Mouse (Mus musculus) lung, embryonic 15.5 days (tissue): ENCODE data around the gene Rnf181. TPM values are rescaled to one million over a fixed set of nuclear protein-coding genes. Genes with fewer than 3 reads are reported as not detected.
A peak's percentile ranks its signal among the peaks of the same experiment; 100 is the strongest.

Experiments used
- ATAC-seq: fragments of 200-750 bp; cut with Nextera tagmentation; 2 replicates; pipeline ENCODE4 v1.8.0; 2017; ENCODE audit warnings: moderate number of reproducible peaks, borderline replicate concordance; ENCODE audit not compliant: low FRiP score, low TSS enrichment; ENCODE audit errors: extremely low read depth
- H3K27ac ChIP-seq: fragments of 300-500 bp; sonication (generic); 2 replicates; pipeline ENCODE4 v1.5.1; 2015; ENCODE audit warnings: moderate library complexity, mild to moderate bottlenecking, inconsistent platforms
- H3K27me3 ChIP-seq: fragments of 300-500 bp; sonication (generic); 2 replicates; pipeline ENCODE4 v1.6.1; 2015; ENCODE audit warnings: inconsistent platforms
- H3K36me3 ChIP-seq: fragments of 300-500 bp; sonication (generic); 2 replicates; pipeline ENCODE4 v1.6.1; 2015; ENCODE audit warnings: inconsistent platforms
- H3K4me1 ChIP-seq: fragments of 300-500 bp; sonication (generic); 2 replicates; pipeline ENCODE4 v1.6.1; 2015; ENCODE audit warnings: inconsistent platforms
- H3K4me2 ChIP-seq: fragments of 300-500 bp; sonication (generic); 2 replicates; pipeline ENCODE4 v1.6.1; 2015; ENCODE audit warnings: inconsistent platforms, mild to moderate bottlenecking, moderate library complexity
- H3K4me3 ChIP-seq: fragments of 300-500 bp; sonication (generic); 2 replicates; pipeline ENCODE4 v1.5.1; 2015; ENCODE audit warnings: mild to moderate bottlenecking, inconsistent platforms
- H3K9ac ChIP-seq: fragments of 300-500 bp; sonication (generic); 2 replicates; pipeline ENCODE4 v1.6.1; 2015; ENCODE audit warnings: inconsistent platforms
- H3K9me3 ChIP-seq: fragments of 300-500 bp; sonication (generic); 2 replicates; pipeline ENCODE4 v1.6.1; 2016; ENCODE audit warnings: inconsistent platforms
- WGBS: fragments of 180-500 bp; shearing (Covaris S2); methylation state at CpG from one replicate; pipeline ENCODE4 v1.1.7; 2015; 5-methylcytosine and 5-hydroxymethylcytosine counted together
- polyA plus RNA-seq: library from polyadenylated mRNA; unstranded; fragments of >200 nt; fragmentation: Nextera tagmentation; extraction: Ambion mirVana; gene quantifications from 2 replicates; pipeline ENCODE4 v1.2.1, GENCODE M21; 2015

The Rnf181 gene
- polyA plus RNA-seq = 130 and 137 TPM in 2 replicates

- H3K27me3 ChIP-seq = no peaks in the 10 kb centered on the region
- no peak within 1 kb of the TSS for H3K4me3 ChIP-seq
- no peak within 1 kb of the TSS for H3K9ac ChIP-seq
- no peak within 1 kb of the TSS for H3K4me2 ChIP-seq
- H3K4me1 ChIP-seq = peaks cover 25% of the 10 kb centered on the region
- no peaks in the 10 kb centered on the region for H3K9me3 ChIP-seq
- no peaks in the 10 kb centered on the region for H3K36me3 ChIP-seq
- whole genome bisulfite sequencing = 66% methylated on average over 4 of the region's 4 CpGs
- H3K27ac ChIP-seq = no peak within 1 kb of the TSS
- no peak for ATAC-seq
Observed at GRCm38 (mm10) chr6:72366844-72367443, at the start of gene Rnf181. Gene Rnf181, minus strand, starts transcription at chr6:72366956.

DNA sequence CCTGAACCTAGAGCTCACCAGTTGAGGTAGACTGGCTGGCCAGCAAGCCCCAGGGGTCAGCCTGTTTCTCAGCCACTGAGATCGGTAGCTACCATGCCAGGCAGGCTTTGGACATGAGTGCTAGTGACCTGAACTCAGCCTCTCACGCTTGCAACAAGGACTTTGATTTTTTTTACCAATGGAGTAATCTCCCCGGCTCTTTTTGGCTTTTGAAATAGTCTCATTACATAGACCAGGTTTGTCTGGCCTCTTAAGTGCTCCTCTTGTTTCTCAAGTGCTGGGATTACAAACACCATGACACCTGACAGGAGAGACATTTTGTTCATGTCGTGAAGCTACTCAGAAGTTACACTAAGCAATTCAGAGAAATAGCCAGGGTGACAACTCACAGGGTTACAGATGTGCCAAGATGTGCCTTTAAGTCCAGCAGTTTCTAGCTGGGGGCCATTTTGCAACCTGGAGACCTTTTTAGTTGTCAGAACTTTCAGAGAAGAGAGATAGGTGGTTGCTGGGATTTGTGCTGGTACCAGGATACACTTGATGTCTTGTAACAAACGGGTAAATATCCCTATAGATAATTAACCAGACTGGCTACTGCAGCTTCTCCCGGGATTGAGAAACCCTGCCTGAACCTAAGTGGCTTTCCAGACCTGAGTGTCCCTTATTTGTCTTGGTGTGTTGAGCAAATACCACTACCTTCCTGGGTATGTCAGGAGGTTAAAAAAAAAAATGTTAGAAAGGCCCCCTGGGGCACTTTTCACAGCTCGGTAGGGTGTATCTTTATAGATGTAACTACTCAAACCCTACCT is 49.4 kb upstream of the Rnf181 start:
- H3K4me3 ChIP-seq = no peak overlapping the region
- no peak overlapping the region for H3K27ac ChIP-seq
- no peak overlapping the region for H3K9ac ChIP-seq
- no peaks in the 10 kb centered on the region for H3K9me3 ChIP-seq
- 57% methylated on average over 7 of the region's 7 CpGs for WGBS
- no peak for ATAC-seq
- peaks cover 23% of the 10 kb centered on the region for H3K36me3 ChIP-seq
- H3K4me1 ChIP-seq = peaks cover 24% of the 10 kb centered on the region
- no peaks in the 10 kb centered on the region for H3K27me3 ChIP-seq
- peak overlapping the region; percentile 5; the same call in 1 of the 2 replicates for H3K4me2 ChIP-seq

DNA sequence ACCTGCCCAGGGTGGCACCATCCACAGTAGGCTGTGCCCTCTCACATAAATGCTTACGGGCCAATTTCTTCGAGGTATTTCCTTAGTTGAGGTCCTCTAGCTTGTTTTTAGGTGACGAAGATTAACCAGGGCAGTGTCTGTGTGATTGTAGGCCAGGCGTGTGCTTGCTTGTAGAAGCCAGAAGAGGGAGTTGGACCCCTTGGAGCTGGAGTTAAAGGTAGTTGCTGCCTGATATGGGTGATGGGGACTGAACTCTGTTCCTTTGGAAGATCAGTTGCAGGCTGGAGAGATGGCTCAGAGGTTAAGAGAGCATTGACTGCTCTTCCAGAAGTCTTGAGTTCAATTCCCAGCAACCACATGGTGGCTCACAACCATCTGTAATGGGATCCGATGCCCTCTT is 48.4 kb upstream of the Rnf181 start:
- Histone ChIP-seq H3K36me3 (peaks cover 19% of the 10 kb centered on the region), H3K4me3 (peak overlapping the region; percentile 77), H3K9me3 (no peaks in the 10 kb centered on the region), H3K4me1 (peaks cover 24% of the 10 kb centered on the region), H3K9ac (peak overlapping the region; percentile 84; the same call in 1 of the 2 replicates), H3K27me3 (no peaks in the 10 kb centered on the region), H3K4me2 (peak overlapping the region; percentile 56), H3K27ac (no peak overlapping the region)
- 78% methylated on average over 5 of the region's 5 CpGs for WGBS
- ATAC-seq = no peak

DNA sequence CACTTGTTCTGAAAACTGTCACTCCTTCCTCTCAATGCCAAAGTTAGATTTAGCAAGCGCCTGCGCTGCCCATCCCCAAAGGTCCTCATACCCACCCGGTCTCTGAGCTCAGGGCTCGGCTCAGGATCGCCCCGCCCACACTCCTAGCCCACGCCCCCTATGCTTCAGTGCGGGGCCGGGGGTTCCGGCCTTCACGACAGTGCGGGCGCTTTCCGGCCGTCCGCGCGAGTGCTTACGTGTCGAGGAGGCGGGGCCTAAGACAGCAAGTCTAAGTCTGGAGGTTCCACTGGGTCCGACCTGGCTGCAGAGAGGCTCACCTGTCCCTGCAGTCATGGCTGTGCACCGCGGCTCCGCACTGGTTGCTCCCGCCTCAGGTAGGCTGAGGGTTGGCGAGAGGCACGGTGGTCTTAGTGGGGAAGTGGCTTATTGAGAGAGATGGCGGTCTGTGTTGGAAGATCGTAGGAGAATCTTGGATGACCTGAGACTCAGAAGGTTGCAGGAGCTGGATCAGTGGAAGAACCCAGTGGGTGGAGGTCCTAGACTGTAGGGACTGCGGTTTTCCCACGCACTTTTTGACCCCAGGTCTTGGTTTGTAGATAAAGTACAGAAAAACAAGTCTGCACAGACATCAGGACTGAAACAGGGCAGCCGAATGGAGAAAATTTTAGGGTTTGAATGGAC is 47.5 kb upstream of the Rnf181 start, which contains the start of gene Ggcx:
TSS of gene Ggcx (plus strand) at position 233 of the 681 bp plus-strand sequence.
- H3K27ac ChIP-seq = peak within 1 kb of the TSS; percentile 56
- H3K9me3 ChIP-seq = no peaks in the 10 kb centered on the region
- peaks cover 24% of the 10 kb centered on the region for H3K4me1 ChIP-seq
- peak within 1 kb of the TSS; percentile 77 for H3K4me3 ChIP-seq
- ATAC-seq = peak; percentile 97
- H3K4me2 ChIP-seq = peak within 1 kb of the TSS; percentile 56
- H3K36me3 ChIP-seq = peaks cover 15% of the 10 kb centered on the region
- under 1% methylated on average over 33 of the region's 33 CpGs for WGBS
- H3K27me3 ChIP-seq = no peaks in the 10 kb centered on the region
- peak within 1 kb of the TSS; percentile 84 for H3K9ac ChIP-seq

- H3K27ac ChIP-seq = no peak overlapping the region
- H3K36me3 ChIP-seq = no peaks in the 10 kb centered on the region
- H3K9ac ChIP-seq = no peak overlapping the region
- 76% methylated on average over 7 of the region's 7 CpGs for WGBS
- H3K4me1 ChIP-seq = peaks cover 14% of the 10 kb centered on the region
- no peak overlapping the region for H3K4me2 ChIP-seq
- no peaks in the 10 kb centered on the region for H3K9me3 ChIP-seq
- no peaks in the 10 kb centered on the region for H3K27me3 ChIP-seq
- H3K4me3 ChIP-seq = no peak overlapping the region
- ATAC-seq = no peak
Observed at GRCm38 (mm10) chr6:72410518-72410917, 43.8 kb upstream of the Rnf181 start.

DNA sequence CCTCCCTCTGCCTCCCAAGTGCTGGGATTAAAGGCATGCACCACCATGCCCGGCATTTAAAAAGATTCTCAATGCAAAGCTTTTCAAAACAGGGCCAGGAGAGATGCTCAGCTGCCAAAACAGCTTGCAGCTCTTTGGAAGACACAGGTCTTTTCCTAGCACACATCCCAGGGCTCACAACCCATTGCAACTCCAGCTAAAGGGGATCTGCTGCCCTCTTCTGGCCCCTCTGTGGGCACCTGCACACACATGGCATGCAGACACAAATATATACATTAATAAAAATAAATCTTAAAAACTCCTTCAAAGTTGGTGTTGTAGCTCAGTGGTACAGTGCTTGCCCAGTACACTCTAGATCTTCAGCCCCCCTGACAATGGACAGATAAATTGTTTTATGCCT is 43.2 kb upstream of the Rnf181 start:
- 26% methylated on average over 1 of the region's 1 CpGs for WGBS
- Histone ChIP-seq H3K27ac (no peak overlapping the region), H3K9ac (no peak overlapping the region), H3K36me3 (no peaks in the 10 kb centered on the region), H3K27me3 (no peaks in the 10 kb centered on the region), H3K4me3 (no peak overlapping the region), H3K9me3 (no peaks in the 10 kb centered on the region), H3K4me1 (peaks cover 9% of the 10 kb centered on the region), H3K4me2 (no peak overlapping the region)
- ATAC-seq = no peak

DNA sequence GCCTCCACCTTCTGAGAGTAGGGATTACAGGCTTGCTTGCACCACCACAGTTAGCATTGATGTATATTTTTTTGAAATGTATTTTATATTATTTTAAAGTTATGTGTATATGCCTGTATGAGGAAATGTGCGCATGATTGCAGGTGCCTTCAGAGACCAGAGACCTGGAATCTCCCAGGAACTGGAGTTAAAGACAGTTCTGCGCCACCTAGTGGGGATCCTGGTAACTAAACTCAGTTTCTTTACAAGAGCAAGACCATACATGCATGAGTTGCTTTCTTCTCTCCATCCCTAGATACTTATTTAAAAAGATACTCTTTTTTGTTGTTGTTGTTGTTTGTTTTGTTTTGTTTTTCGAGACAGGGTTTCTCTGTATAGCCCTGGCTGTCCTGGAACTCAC is 42.8 kb upstream of the Rnf181 start:
- no peaks in the 10 kb centered on the region for H3K27me3 ChIP-seq
- no peak overlapping the region for H3K4me2 ChIP-seq
- peaks cover 6% of the 10 kb centered on the region for H3K4me1 ChIP-seq
- H3K4me3 ChIP-seq = no peak overlapping the region
- H3K9me3 ChIP-seq = no peaks in the 10 kb centered on the region
- H3K27ac ChIP-seq = no peak overlapping the region
- H3K36me3 ChIP-seq = no peaks in the 10 kb centered on the region
- 17% methylated on average over 3 of the region's 3 CpGs for WGBS
- no peak for ATAC-seq
- H3K9ac ChIP-seq = no peak overlapping the region

DNA sequence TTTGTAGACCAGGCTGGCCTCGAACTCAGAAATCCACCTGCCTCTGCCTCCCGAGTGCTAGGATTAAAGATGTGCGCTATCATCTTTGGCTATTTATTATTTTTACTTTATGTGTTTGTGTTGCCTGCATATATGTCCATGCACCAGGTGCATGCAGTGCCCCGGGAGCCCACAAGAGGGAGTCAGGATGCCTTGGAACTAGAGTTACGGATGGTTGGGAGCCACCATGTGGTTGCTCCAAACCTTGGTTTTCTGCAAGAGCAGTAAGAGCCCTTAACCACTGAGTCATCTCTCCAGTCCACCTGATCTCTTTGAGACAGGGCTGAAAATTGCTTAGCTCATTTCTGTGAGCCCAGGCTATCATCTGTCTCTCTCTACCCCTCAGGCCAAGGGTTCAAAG is 40.4 kb upstream of the Rnf181 start:
- Histone ChIP-seq H3K27ac (no peak overlapping the region), H3K9me3 (no peaks in the 10 kb centered on the region), H3K36me3 (no peaks in the 10 kb centered on the region), H3K27me3 (no peaks in the 10 kb centered on the region), H3K4me1 (no peaks in the 10 kb centered on the region), H3K4me2 (no peak overlapping the region), H3K9ac (no peak overlapping the region), H3K4me3 (no peak overlapping the region)
- WGBS = 4% methylated on average over 5 of the region's 5 CpGs
- peak; percentile 64; the same call in 1 of the 2 replicates for ATAC-seq

GRCm38 (mm10) chr6:72405356-72405755 is 38.6 kb upstream of the Rnf181 start:
- Histone ChIP-seq H3K36me3 (no peaks in the 10 kb centered on the region), H3K4me3 (no peak overlapping the region), H3K27ac (no peak overlapping the region), H3K4me1 (no peaks in the 10 kb centered on the region), H3K4me2 (no peak overlapping the region), H3K9me3 (no peaks in the 10 kb centered on the region), H3K9ac (no peak overlapping the region), H3K27me3 (no peaks in the 10 kb centered on the region)
- ATAC-seq = no peak
- WGBS = 73% methylated on average over 7 of the region's 7 CpGs

DNA sequence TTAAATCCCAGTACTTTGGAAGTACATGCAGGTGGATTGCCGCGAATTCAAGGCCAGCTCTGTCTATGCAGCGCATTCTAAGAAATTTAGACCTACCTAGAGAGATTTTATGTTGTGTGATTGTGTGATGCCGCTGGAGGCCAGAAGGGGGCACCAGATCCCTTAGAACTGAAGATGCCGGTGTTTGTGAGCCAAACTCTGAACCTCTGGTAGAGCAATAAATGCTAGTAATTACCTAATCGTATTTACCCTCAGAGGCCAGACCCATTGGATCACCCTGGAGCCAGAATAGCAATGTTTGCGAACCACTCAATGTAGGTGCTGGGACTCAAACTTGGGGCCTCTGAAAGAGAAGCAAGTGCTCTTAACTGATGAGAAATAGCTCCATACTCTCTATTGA is 35.1 kb upstream of the Rnf181 start:
- H3K4me1 ChIP-seq = no peaks in the 10 kb centered on the region
- H3K4me2 ChIP-seq = no peak overlapping the region
- H3K9ac ChIP-seq = no peak overlapping the region
- no peak overlapping the region for H3K4me3 ChIP-seq
- H3K36me3 ChIP-seq = no peaks in the 10 kb centered on the region
- no peak overlapping the region for H3K27ac ChIP-seq
- H3K27me3 ChIP-seq = no peaks in the 10 kb centered on the region
- ATAC-seq = no peak
- 23% methylated on average over 7 of the region's 7 CpGs for WGBS
- no peaks in the 10 kb centered on the region for H3K9me3 ChIP-seq

DNA sequence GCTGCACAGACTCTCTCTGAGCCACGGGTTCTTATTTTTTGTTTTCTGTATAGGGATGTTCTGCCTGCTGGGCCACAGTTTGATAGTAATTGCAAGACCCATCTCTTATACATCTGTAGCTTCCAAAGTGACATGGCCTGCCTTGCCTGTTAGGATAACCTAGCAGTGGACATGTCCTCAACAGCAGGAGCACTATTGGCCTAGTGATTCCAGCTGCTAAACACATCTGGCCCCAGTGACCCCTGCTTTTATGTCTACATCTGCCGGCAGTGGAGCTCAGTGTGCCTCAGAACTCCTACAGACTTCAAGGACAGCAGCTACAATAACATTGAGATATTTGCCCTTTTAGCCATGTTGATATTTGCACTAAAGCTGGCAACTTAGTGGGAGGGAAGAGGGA is 33.2 kb upstream of the Rnf181 start:
- WGBS = 35% methylated on average over 2 of the region's 2 CpGs
- no peak for ATAC-seq
- no peaks in the 10 kb centered on the region for H3K27me3 ChIP-seq
- H3K4me3 ChIP-seq = no peak overlapping the region
- no peaks in the 10 kb centered on the region for H3K36me3 ChIP-seq
- H3K4me1 ChIP-seq = no peaks in the 10 kb centered on the region
- H3K27ac ChIP-seq = no peak overlapping the region
- H3K4me2 ChIP-seq = no peak overlapping the region
- H3K9me3 ChIP-seq = no peaks in the 10 kb centered on the region
- H3K9ac ChIP-seq = no peak overlapping the region

DNA sequence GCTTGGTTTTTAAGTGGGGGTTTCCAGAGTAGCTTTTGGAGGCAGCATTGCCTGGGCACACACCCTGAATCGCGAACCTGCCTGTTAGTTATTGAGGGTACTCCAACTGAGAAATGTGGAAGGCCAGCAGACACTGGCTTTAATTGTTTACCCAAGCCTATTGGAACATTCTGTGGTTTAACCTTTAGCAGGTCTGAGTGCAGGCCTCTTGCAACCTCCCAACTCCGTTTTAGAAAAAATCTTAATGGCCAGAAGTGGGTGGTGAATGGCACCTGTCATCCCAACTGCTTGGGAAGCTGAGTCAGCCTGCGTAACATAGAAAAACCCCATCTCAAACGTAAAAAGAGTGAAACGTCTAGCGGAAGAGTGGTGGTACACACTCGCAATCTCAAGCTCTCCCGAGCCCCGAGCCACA is 30.1 kb upstream of the Rnf181 start:
- peak; percentile 15; the same call in 1 of the 2 replicates for ATAC-seq

More for the DNA sequence above, 30.1 kb upstream of the Rnf181 start:
- no peak overlapping the region for H3K4me3 ChIP-seq
- 0 out of 2 replicates have a peak, but pooled peaks cover 3% of the 10 kb centered on the region for H3K4me1 ChIP-seq
- no peaks in the 10 kb centered on the region for H3K36me3 ChIP-seq
- H3K9ac ChIP-seq = no peak overlapping the region
- H3K27ac ChIP-seq = 0 out of 2 replicates have a peak overlapping the region, but pooled peaks have one; percentile 11
- no peaks in the 10 kb centered on the region for H3K9me3 ChIP-seq
- H3K27me3 ChIP-seq = no peaks in the 10 kb centered on the region
- no peak overlapping the region for H3K4me2 ChIP-seq
- WGBS = 54% methylated on average over 10 of the region's 10 CpGs
